Mouse (Mus musculus): ENCODE measurements around the gene Stat5b.

The Stat5b gene

GRCm38 (mm10) chr11:100850038-100850777 is at the start of gene Stat5b:
Gene Stat5b (minus strand): TSS chr11:100850724.
- peak; percentile 45 for DNase-seq (ENCODE audit: low spot score)

GRCm38 (mm10) chr11:100898441-100899199 is 48.1 kb upstream of the Stat5b start:
- DNase-seq (ENCODE audit: low spot score): no peak

DNA sequence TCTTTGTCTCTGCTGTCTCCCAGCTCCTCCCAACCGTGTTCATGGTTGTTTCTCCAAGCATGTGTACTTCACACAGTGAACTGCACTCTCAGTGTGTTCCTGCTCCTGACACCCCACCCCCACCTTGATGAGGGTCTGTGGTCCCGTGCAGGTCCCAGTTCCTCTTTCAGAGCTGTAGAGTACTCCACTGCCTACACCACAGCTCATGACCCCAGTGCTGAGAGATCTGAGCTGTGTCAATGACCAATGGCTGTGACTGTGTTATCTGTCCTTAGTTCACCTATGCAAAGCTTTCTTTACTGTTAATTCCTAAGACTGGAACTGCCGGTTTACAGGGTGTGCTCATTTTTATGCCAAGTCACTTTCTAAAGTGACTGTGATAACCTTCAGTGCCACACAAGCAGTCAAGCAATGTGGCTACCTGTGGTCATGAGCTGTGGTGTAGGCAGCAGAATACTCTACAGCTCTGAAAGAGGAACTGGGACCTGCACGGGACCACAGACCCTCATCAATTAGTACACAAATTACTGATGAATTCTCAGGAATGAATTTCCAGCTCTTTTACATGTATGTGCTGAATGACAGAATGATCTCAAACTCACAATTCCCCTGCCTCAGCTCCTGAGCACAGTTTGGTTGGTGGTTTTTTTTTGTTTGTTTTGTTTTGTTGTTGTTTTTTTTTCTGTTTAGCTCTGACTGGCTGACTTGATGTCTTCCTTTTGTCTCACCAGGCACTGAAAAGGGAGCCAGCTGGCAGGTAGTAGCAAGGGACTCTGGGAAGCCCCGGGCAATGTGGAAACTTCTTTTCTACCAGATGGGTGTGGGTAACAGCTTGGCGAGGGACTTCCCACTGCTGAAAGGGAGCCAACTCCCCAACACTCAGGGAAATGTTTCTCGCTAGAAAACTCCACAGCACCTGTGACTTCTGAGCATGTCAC is 47.0 kb upstream of the Stat5b start:
- no peak for DNase-seq (ENCODE audit: low spot score)

DNA sequence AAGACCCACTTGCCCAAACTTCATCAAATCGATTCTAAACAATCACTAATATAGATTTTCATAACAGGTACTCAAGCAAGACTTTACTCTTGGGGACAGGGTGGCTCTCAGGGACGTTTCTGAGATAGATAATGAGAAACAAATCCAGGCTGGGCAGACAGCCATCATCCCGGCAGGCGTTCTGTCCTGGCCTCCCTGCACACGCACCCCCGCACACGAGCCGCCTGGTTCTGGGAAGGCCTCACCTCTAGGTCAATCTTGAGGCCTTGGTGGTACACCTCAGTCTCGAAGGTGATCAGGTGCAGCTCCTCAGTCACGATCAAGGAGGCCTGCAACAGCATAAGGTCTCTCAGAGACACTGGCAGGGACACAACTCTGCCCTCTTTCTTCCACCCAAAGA is 45.6 kb upstream of the Stat5b start:
- no peak for DNase-seq (ENCODE audit: low spot score)

DNA sequence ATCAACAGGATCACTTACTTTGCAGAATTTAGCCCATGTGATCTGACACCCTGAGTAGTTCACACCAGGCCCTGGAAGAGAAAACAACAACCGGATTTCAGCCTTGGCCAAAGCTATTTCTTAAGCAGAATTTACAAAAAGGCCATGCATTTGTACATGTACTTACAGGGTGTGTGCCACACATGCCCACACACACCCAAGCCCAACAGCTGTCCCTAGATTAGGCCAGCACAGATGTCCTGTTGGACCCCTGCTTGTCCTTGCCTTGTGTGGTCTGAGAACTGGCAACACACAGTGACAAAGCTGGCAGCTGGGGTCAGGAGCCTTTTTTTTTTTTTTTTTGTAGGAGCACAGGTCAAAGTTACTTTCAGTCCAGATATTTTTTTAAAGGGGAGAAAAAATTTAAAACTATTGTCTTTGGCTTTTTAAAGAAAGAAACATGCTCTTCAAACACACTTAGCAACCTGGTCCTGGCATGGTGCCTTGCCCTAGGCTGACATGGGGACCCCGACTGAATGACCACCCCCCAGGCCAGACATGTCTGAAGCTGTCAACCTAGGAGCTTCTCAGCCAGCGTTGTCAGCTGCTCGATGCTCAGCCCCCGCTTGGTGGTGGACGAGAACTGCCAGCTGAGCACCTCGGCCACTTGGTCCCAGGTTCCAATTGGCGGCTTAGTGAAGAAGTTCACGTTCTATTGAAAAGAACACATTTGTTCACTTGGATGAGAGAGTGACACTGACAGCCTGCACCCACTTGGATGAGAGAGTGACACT is 43.8 kb upstream of the Stat5b start:
- no peak for DNase-seq (ENCODE audit: low spot score)

DNA sequence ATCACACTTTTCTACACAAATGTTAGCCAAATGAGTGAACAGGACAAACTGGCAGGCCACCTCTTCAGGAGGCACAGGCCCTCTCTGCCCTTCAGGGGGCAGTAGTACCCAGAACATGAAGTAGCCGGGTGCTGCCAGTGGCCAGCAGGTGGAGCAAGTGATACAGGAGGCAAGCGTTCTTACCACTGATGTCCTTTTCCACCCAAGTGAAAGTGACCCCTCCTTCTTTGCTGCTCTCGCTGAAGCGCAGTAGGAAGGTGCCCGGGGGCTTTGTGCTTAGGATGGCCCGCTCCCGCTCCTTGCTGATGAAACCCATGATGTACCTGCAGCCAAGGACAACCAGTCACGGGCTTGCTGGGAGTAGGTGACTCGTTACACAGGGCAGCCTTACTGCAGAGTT is 43.0 kb upstream of the Stat5b start:
- peak; percentile 92 for DNase-seq (ENCODE audit: low spot score)

DNA sequence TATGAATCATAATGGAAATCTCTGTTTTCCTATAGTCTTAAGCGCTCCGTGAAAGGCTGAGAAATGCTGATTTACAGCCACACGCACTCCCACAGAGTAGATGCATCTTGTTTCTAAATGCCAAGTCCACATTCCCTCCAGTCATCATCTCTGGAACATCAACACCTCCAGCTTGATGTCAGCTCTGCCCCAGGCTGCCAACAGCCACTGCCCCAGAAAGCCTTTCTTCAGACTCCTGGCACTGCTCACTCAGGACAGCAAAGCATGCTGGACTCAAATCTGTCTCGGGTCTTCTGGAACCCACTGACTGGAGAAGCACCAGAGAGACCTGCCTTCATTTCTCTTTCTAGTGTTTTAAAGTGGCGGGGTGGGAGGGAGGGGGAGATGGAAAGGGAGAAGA is 41.9 kb upstream of the Stat5b start:
- no peak for DNase-seq (ENCODE audit: low spot score)

GRCm38 (mm10) chr11:100891256-100892123 is 41.0 kb upstream of the Stat5b start:
- no peak for DNase-seq (ENCODE audit: low spot score)

DNA sequence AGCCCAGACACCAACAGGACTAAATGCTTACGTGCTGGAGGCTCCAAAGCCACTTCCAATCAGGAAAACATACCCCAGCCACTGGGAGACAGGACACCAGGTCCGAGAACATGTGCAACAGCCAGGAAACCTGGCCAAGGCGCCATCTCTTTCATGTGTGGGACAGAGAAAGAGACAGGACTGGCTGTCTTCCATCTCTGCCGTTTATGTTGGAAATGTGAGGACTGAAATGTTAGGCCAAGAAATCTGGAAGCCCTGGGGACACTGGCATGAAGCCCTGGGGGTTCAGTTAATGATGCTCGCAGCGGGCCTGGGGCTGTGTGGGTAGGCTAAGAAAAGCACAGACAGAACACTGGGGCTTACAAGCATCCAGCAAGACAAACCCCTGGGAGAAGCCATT is 40.0 kb upstream of the Stat5b start:
- no peak for DNase-seq (ENCODE audit: low spot score)

GRCm38 (mm10) chr11:100888348-100888820 is 37.9 kb upstream of the Stat5b start:
- DNase-seq (ENCODE audit: low spot score): no peak

- DNase-seq (ENCODE audit: low spot score): no peak
Measured at GRCm38 (mm10) chr11:100887764-100888163, 37.2 kb upstream of the Stat5b start.

DNA sequence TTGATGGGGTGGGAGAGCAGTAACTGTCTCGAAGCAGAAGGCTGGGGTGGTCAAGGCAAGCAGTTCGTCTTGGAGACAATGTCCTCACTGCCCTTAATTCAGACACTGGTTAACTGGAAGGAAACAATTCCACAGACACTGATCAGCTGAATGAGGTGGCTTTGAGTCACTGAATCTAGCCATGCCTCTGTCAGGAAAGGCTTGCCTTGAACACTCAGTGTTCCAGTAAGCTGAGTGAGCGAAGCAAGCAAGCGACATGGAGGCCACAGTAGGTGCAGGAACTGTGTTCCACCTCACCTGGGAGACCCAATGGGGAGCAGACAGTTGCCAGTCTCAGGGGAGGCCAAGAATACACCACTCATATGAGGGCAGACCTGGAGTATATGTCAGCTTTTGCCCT is 36.7 kb upstream of the Stat5b start:
- DNase-seq (ENCODE audit: low spot score): no peak

DNA sequence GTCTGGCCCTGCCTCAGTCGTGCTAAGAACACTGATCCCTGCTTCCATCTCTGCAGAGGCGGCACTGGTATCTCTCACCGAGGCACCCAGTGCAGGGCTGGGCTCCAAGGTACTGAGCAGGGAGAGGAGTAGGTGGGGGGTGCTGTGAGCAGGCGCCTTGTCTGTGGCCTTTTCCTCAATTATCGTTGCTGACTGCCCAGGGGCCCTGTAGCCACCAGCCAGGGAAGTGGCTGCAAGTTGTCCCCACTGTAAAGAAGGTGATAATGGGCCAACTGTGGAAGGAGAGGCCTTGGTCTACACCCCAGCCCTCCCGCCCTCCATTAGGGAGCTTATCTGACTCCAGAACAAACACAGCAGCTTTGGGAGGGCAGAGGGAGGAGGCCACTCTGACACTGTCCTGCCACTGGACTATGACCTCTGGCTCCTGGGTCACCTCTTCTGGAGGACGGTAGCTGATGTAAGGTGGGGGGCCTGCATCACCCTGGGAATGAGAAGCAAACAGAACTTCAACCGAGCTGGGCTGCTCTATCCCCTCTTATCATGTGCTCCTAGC is 35.7 kb upstream of the Stat5b start:
- no peak for DNase-seq (ENCODE audit: low spot score)

DNA sequence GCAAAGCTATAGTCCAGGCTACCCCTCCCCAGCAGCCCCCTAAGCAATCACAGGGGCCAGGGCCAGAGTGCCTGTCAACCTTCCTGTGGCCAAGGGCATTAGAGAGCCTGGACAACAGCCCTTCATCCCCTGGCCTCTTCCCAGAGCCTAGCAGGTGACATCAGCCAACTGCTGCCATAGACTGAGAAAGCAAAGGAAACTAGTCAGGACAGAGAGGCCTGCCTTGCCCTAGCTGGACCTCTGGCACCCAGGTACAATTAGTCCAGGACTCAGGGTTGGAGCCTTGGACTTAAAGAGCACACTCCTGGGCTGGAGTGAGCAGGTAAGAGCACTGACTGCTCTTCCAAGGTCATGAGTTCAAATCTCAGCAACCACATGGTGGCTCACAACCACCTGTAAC is 34.9 kb upstream of the Stat5b start:
- DNase-seq (ENCODE audit: low spot score): no peak

DNA sequence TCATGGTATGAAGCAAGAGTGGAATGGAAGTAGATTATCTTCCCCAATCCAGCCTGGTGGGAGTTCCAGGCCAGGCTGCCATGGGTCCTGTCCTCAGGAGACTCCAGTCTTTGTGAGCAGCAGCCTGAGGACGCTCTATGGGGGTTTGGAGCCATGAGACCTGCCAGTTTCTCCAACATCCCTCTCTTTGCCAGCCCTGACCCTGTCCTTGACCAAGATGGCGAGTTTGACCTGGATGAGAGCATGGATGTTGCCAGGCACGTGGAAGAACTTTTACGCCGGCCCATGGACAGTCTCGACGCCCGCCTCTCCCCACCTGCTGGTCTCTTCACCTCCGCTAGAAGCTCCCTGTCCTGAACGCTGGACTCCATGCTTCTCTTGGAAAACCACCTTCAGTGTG is 33.1 kb upstream of the Stat5b start:
- no peak for DNase-seq (ENCODE audit: low spot score)

GRCm38 (mm10) chr11:100879321-100880078 is 29.0 kb upstream of the Stat5b start:
- DNase-seq (ENCODE audit: low spot score): no peak

DNA sequence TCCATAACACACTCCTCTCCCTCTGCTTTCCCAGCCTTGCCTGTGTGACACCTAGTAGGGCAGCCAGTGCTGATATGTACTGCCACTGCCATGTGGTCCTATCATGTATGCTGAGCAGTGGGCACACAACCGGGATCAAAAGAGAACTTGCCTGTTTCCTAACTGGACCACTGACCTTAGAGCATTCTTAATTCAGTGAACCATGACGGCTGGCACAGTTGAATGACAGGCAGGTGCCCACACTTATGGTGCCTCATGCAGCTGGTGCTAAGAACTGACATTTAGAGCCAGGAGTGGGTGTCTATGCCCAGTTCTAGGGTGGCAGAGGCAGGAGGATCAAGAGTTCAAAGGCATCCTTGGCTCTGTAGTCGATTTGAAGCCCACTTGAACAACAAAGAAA is 25.2 kb upstream of the Stat5b start:
- no peak for DNase-seq (ENCODE audit: low spot score)

GRCm38 (mm10) chr11:100870968-100871350 is 20.4 kb upstream of the Stat5b start:
- no peak for DNase-seq (ENCODE audit: low spot score)

- no peak for DNase-seq (ENCODE audit: low spot score)
Measured at GRCm38 (mm10) chr11:100870256-100870967, 19.9 kb upstream of the Stat5b start.

Data from MN1 (cell line).